Mouse (Mus musculus): ENCODE measurements around the gene Arntl2. TPM values are rescaled to one million over a fixed set of nuclear protein-coding genes. Genes with fewer than 3 reads are reported as not detected.

The Arntl2 gene
- polyA plus RNA-seq, 1 experiment, result 20.6 TPM

Other genes with a start within 250 kb of the Arntl2 start
- 74.8 and 75.5 TPM in 2 replicates for gene Fgfr1op2, start 218.9 kb upstream of the Arntl2 start, polyA plus RNA-seq (2012; rRNA removed)
- gene Ints13, start 218.2 kb upstream of the Arntl2 start, polyA plus RNA-seq (2012; rRNA removed), result 83.2 and 87.5 TPM in 2 replicates
- 65.5 and 68.3 TPM in 2 replicates for gene Med21, start 153.5 kb upstream of the Arntl2 start, polyA plus RNA-seq (2012; rRNA removed)
- gene Tm7sf3, start 153.2 kb upstream of the Arntl2 start, polyA plus RNA-seq (2012; rRNA removed), result 27.6 and 29.3 TPM in 2 replicates
- gene Stk38l, start 71.1 kb upstream of the Arntl2 start, polyA plus RNA-seq (2012; rRNA removed), result 17.8 and 18.3 TPM in 2 replicates
- 0.08 and 0.20 TPM in 2 replicates for gene Smco2, start 54.0 kb downstream of the Arntl2 start, polyA plus RNA-seq (2012; rRNA removed)
- gene Ppfibp1, start 92.4 kb downstream of the Arntl2 start, polyA plus RNA-seq (2012; rRNA removed), result 51.1 and 60.2 TPM in 2 replicates
- gene 1700034J05Rik, start 158.4 kb downstream of the Arntl2 start, polyA plus RNA-seq (2012; rRNA removed), result not detected in 2 replicates
- gene Rep15, start 236.5 kb downstream of the Arntl2 start, polyA plus RNA-seq (2012; rRNA removed), result 3.4 and 3.8 TPM in 2 replicates
- gene Mrps35, start 246.7 kb downstream of the Arntl2 start, polyA plus RNA-seq (2012; rRNA removed), result 32.6 and 35.4 TPM in 2 replicates

All from frontal cortex, adult 2 months (tissue).